Mouse (Mus musculus) forebrain, embryonic 16.5 days (tissue): ENCODE results near the gene Pip4k2a. TPM values are rescaled to one million over a fixed set of nuclear protein-coding genes. Genes with fewer than 3 reads are reported as not detected.
"Not testable (repeated sequence)": the region's sequence is repeated elsewhere in the genome, so short reads cannot be mapped to it uniquely, and the experiment has no call there.

Experiments
- ATAC-seq: fragments of 200-750 bp; cut with Nextera tagmentation; 2 replicates; pipeline ENCODE4 v1.8.0; 2017; ENCODE audit warnings: mild to moderate bottlenecking, moderate library complexity
- H3K27ac ChIP-seq: fragments of 300-500 bp; sonication (generic); 2 replicates; pipeline ENCODE4 v1.5.1; 2014; ENCODE audit warnings: low read length, control low read depth
- H3K27me3 ChIP-seq: fragments of 300-500 bp; sonication (generic); replicated peaks from 2 replicates; pipeline ENCODE4 v1.6.1; 2014; ENCODE audit warnings: low read length; ENCODE audit not compliant: control insufficient read depth, insufficient read depth
- H3K36me3 ChIP-seq: fragments of 300-500 bp; sonication (generic); 2 replicates; pipeline ENCODE4 v1.6.1; 2014; ENCODE audit not compliant: control insufficient read depth, insufficient read depth
- H3K4me1 ChIP-seq: fragments of 300-500 bp; sonication (generic); replicated peaks from 2 replicates; pipeline ENCODE4 v1.6.1; 2014; ENCODE audit warnings: low read length; ENCODE audit not compliant: control insufficient read depth, insufficient read depth
- H3K4me2 ChIP-seq: fragments of 300-500 bp; sonication (generic); 2 replicates; pipeline ENCODE4 v1.6.1; 2014; ENCODE audit warnings: mild to moderate bottlenecking, low read length, control low read depth
- H3K4me3 ChIP-seq: fragments of 300-500 bp; sonication (generic); replicated peaks from 2 replicates; pipeline ENCODE4 v1.5.1; 2014; ENCODE audit warnings: mild to moderate bottlenecking, low read length, control low read depth
- H3K9ac ChIP-seq: fragments of 300-500 bp; sonication (generic); replicated peaks from 2 replicates; pipeline ENCODE4 v1.6.1; 2014; ENCODE audit warnings: low read depth, low read length, control low read depth
- H3K9me3 ChIP-seq: fragments of 300-500 bp; sonication (generic); 2 replicates; pipeline ENCODE4 v1.6.1; 2016; ENCODE audit warnings: low read length; ENCODE audit not compliant: control insufficient read depth
- WGBS: fragments of 180-500 bp; shearing (Covaris S2); extraction: QIAGEN DNeasy Blood & Tissue Kit; methylation state at CpG from one replicate; pipeline ENCODE4 v1.1.7; 2014; 5-methylcytosine and 5-hydroxymethylcytosine counted together
- polyA plus RNA-seq: library from polyadenylated mRNA; unstranded; fragments of >200 nt; fragmentation: Nextera tagmentation; extraction: Ambion mirVana; gene quantifications from 2 replicates; pipeline ENCODE4 v1.2.1, GENCODE M21; 2015

Gene Pip4k2a
- polyA plus RNA-seq: 10.9 and 11.2 TPM in 2 replicates

- ATAC-seq: peak; percentile 98
- Histone ChIP-seq H3K4me3 (peak within 1 kb of the TSS; percentile 82), H3K4me2 (peak within 1 kb of the TSS; percentile 75), H3K36me3 (no peaks in the 10 kb centered on the region), H3K9ac (peak within 1 kb of the TSS; percentile 85), H3K4me1 (peaks cover 16% of the 10 kb centered on the region), H3K27me3 (no peaks in the 10 kb centered on the region), H3K9me3 (no peaks in the 10 kb centered on the region), H3K27ac (peak within 1 kb of the TSS; percentile 91)
- under 1% methylated on average over 66 of the region's 66 CpGs for WGBS
Observed at GRCm38 (mm10) chr2:18998054-18998478, at the start of gene Pip4k2a, which contains the start of gene 4930426L09Rik. Gene Pip4k2a, minus strand, starts transcription at chr2:18998126. Gene 4930426L09Rik, plus strand, starts transcription at chr2:18998343.

GRCm38 (mm10) chr2:19037907-19038570 lies 40.1 kb upstream of the Pip4k2a start:
- Histone ChIP-seq H3K4me1 (no peaks in the 10 kb centered on the region), H3K36me3 (no peaks in the 10 kb centered on the region), H3K27me3 (no peaks in the 10 kb centered on the region), H3K4me3 (no peak overlapping the region), H3K9me3 (no peaks in the 10 kb centered on the region), H3K4me2 (no peak overlapping the region), H3K9ac (no peak overlapping the region), H3K27ac (no peak overlapping the region)
- ATAC-seq: no peak
- WGBS: 88% methylated on average over 4 of the region's 4 CpGs

- WGBS: 78% methylated on average over 4 of the region's 4 CpGs
- ATAC-seq: no peak
Observed at GRCm38 (mm10) chr2:19037430-19037829, 39.5 kb upstream of the Pip4k2a start.

GRCm38 (mm10) chr2:19024807-19025206 lies 26.9 kb upstream of the Pip4k2a start:
- Histone ChIP-seq H3K36me3 (no peaks in the 10 kb centered on the region), H3K27ac (no peak overlapping the region), H3K4me3 (no peak overlapping the region), H3K9me3 (peaks cover under 1% of the 10 kb centered on the region; the same call in 1 of the 2 replicates), H3K4me1 (no peaks in the 10 kb centered on the region), H3K4me2 (no peak overlapping the region), H3K27me3 (no peaks in the 10 kb centered on the region), H3K9ac (no peak overlapping the region)
- no peak for ATAC-seq
- 74% methylated on average over 2 of the region's 2 CpGs for WGBS

More at GRCm38 (mm10) chr2:19037430-19037829, 39.5 kb upstream of the Pip4k2a start:
- H3K9me3 ChIP-seq: no peaks in the 10 kb centered on the region
- H3K9ac ChIP-seq: no peak overlapping the region
- no peaks in the 10 kb centered on the region for H3K27me3 ChIP-seq
- H3K36me3 ChIP-seq: no peaks in the 10 kb centered on the region
- no peak overlapping the region for H3K27ac ChIP-seq
- no peak overlapping the region for H3K4me2 ChIP-seq
- H3K4me3 ChIP-seq: no peak overlapping the region
- no peaks in the 10 kb centered on the region for H3K4me1 ChIP-seq

GRCm38 (mm10) chr2:19018034-19018433 lies 20.1 kb upstream of the Pip4k2a start:
- no peak overlapping the region for H3K9ac ChIP-seq
- no peak overlapping the region for H3K27ac ChIP-seq
- no peak for ATAC-seq
- H3K36me3 ChIP-seq: no peaks in the 10 kb centered on the region
- WGBS: 68% methylated on average over 2 of the region's 2 CpGs
- H3K4me3 ChIP-seq: no peak overlapping the region
- H3K9me3 ChIP-seq: no peaks in the 10 kb centered on the region
- H3K4me1 ChIP-seq: no peaks in the 10 kb centered on the region
- H3K27me3 ChIP-seq: no peaks in the 10 kb centered on the region
- no peak overlapping the region for H3K4me2 ChIP-seq

- Histone ChIP-seq H3K36me3 (no peaks in the 10 kb centered on the region), H3K4me3 (no peak overlapping the region), H3K27me3 (no peaks in the 10 kb centered on the region), H3K9ac (no peak overlapping the region), H3K27ac (no peak overlapping the region), H3K4me1 (no peaks in the 10 kb centered on the region), H3K9me3 (no peaks in the 10 kb centered on the region), H3K4me2 (no peak overlapping the region)
- WGBS: 90% methylated on average over 1 of the region's 1 CpGs
- ATAC-seq: no peak
Observed at GRCm38 (mm10) chr2:19016839-19017238, 18.9 kb upstream of the Pip4k2a start.

GRCm38 (mm10) chr2:19016348-19016747 lies 18.4 kb upstream of the Pip4k2a start:
- 93% methylated on average over 5 of the region's 5 CpGs for WGBS
- H3K9me3 ChIP-seq: no peaks in the 10 kb centered on the region
- no peak overlapping the region for H3K27ac ChIP-seq
- H3K9ac ChIP-seq: no peak overlapping the region
- no peaks in the 10 kb centered on the region for H3K4me1 ChIP-seq
- no peak overlapping the region for H3K4me3 ChIP-seq
- no peak for ATAC-seq
- no peaks in the 10 kb centered on the region for H3K36me3 ChIP-seq
- H3K4me2 ChIP-seq: no peak overlapping the region
- no peaks in the 10 kb centered on the region for H3K27me3 ChIP-seq

- ATAC-seq: no peak
- Histone ChIP-seq H3K4me3 (no peak overlapping the region), H3K36me3 (no peaks in the 10 kb centered on the region), H3K27me3 (no peaks in the 10 kb centered on the region), H3K4me2 (no peak overlapping the region), H3K9me3 (no peaks in the 10 kb centered on the region), H3K27ac (no peak overlapping the region), H3K4me1 (no peaks in the 10 kb centered on the region), H3K9ac (no peak overlapping the region)
- WGBS: 94% methylated on average over 6 of the region's 6 CpGs
Observed at GRCm38 (mm10) chr2:19011443-19011842, 13.5 kb upstream of the Pip4k2a start.

GRCm38 (mm10) chr2:19010541-19010940 lies 12.6 kb upstream of the Pip4k2a start:
- not testable (repeated sequence) for H3K27ac ChIP-seq, H3K4me3 ChIP-seq, H3K9ac ChIP-seq, H3K9me3 ChIP-seq, H3K36me3 ChIP-seq, ATAC-seq, H3K4me2 ChIP-seq, H3K4me1 ChIP-seq, H3K27me3 ChIP-seq
- WGBS: 83% methylated on average over 1 of the region's 1 CpGs
